Mouse (Mus musculus) midbrain, embryonic 12.5 days (tissue): ENCODE data around the gene Chrnd. TPM values are rescaled to one million over a fixed set of nuclear protein-coding genes. Genes with fewer than 3 reads are reported as not detected.

Experiments used
- ATAC-seq: fragments of 200-750 bp; cut with Nextera tagmentation; 2 replicates; pipeline ENCODE4 v1.8.0; 2017; ENCODE audit warnings: low read depth, moderate TSS enrichment, moderate library complexity; ENCODE audit not compliant: low FRiP score
- H3K27ac ChIP-seq: fragments of 300-500 bp; sonication (generic); replicated peaks from 2 replicates; pipeline ENCODE4 v1.5.1; 2016; ENCODE audit warnings: mild to moderate bottlenecking
- H3K27me3 ChIP-seq: fragments of 300-500 bp; sonication (generic); 2 replicates; pipeline ENCODE4 v1.6.1; 2016; ENCODE audit warnings: mild to moderate bottlenecking
- H3K36me3 ChIP-seq: fragments of 300-500 bp; sonication (generic); 2 replicates; pipeline ENCODE4 v1.6.1; 2016
- H3K4me1 ChIP-seq: fragments of 300-500 bp; sonication (generic); 2 replicates; pipeline ENCODE4 v1.6.1; 2016
- H3K4me2 ChIP-seq: fragments of 300-500 bp; sonication (generic); replicated peaks from 2 replicates; pipeline ENCODE4 v1.6.1; 2016; ENCODE audit warnings: mild to moderate bottlenecking, moderate library complexity
- H3K4me3 ChIP-seq: fragments of 300-500 bp; sonication (generic); 2 replicates; pipeline ENCODE4 v1.5.1; 2016; ENCODE audit warnings: mild to moderate bottlenecking
- H3K9ac ChIP-seq: fragments of 300-500 bp; sonication (generic); replicated peaks from 2 replicates; pipeline ENCODE4 v1.6.1; 2016; ENCODE audit warnings: mild to moderate bottlenecking, moderate library complexity
- H3K9me3 ChIP-seq: fragments of 300-500 bp; sonication (generic); 2 replicates; pipeline ENCODE4 v1.6.1; 2016; ENCODE audit warnings: mild to moderate bottlenecking
- WGBS: fragments of 180-500 bp; shearing (Covaris S2); methylation state at CpG from one replicate; pipeline ENCODE4 v1.1.7; 2016; 5-methylcytosine and 5-hydroxymethylcytosine counted together
- polyA plus RNA-seq: library from polyadenylated mRNA; unstranded; fragments of >200 nt; fragmentation: Nextera tagmentation; extraction: Ambion mirVana; gene quantifications from 2 replicates; pipeline ENCODE4 v1.2.1, GENCODE M21; 2016

Gene Chrnd
- not detected in 2 replicates for polyA plus RNA-seq

DNA sequence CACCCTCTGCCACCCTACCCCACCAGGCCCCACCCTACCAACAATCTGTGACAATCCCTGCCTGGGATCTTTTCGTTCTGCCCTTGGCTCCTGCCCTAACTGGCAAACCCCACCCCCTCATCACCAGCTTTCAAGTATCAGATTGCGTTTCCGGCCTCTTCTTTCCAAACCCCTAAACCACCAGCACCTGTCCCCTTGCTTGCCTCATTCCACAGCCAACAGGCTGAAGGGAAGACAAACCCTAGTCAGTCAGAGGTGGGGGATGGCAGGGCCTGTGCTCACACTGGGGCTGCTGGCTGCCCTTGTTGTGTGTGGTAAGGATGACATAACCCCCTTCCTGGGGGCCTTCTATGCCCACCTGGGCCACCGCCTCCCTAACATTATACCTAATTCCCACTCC lies at the start of gene Chrnd:
Gene Chrnd (plus strand): TSS at position 179 of the 400 bp plus-strand sequence.
- ATAC-seq, result no peak
- H3K9ac ChIP-seq, result no peak within 1 kb of the TSS
- no peaks in the 10 kb centered on the region for H3K36me3 ChIP-seq
- H3K4me3 ChIP-seq, result no peak within 1 kb of the TSS
- no peak within 1 kb of the TSS for H3K27ac ChIP-seq
- no peaks in the 10 kb centered on the region for H3K9me3 ChIP-seq
- WGBS, result 36% methylated on average over 4 of the region's 4 CpGs
- H3K27me3 ChIP-seq, result peaks cover 49% of the 10 kb centered on the region
- H3K4me1 ChIP-seq, result peaks cover 7% of the 10 kb centered on the region; the same call in 1 of the 2 replicates
- no peak within 1 kb of the TSS for H3K4me2 ChIP-seq

GRCm38 (mm10) chr1:87141550-87141949 lies 48.9 kb upstream of the Chrnd start:
- 88% methylated on average over 4 of the region's 4 CpGs for WGBS
- Histone ChIP-seq H3K4me1 (peaks cover 8% of the 10 kb centered on the region), H3K4me3 (no peak overlapping the region), H3K36me3 (no peaks in the 10 kb centered on the region), H3K9ac (no peak overlapping the region), H3K27me3 (no peaks in the 10 kb centered on the region), H3K4me2 (no peak overlapping the region), H3K27ac (no peak overlapping the region), H3K9me3 (no peaks in the 10 kb centered on the region)
- no peak for ATAC-seq

GRCm38 (mm10) chr1:87142456-87142855 lies 48.0 kb upstream of the Chrnd start:
- 68% methylated on average over 9 of the region's 9 CpGs for WGBS
- H3K4me2 ChIP-seq, result no peak overlapping the region
- no peaks in the 10 kb centered on the region for H3K36me3 ChIP-seq
- peak; percentile 34; the same call in 1 of the 2 replicates for ATAC-seq
- no peaks in the 10 kb centered on the region for H3K27me3 ChIP-seq
- no peak overlapping the region for H3K27ac ChIP-seq
- no peak overlapping the region for H3K9ac ChIP-seq
- H3K4me1 ChIP-seq, result peaks cover 8% of the 10 kb centered on the region
- no peak overlapping the region for H3K4me3 ChIP-seq
- H3K9me3 ChIP-seq, result no peaks in the 10 kb centered on the region

- WGBS, result 68% methylated on average over 10 of the region's 10 CpGs
- no peak for ATAC-seq
- H3K9me3 ChIP-seq, result no peaks in the 10 kb centered on the region
- no peak overlapping the region for H3K4me2 ChIP-seq
- H3K4me1 ChIP-seq, result peaks cover 8% of the 10 kb centered on the region
- no peak overlapping the region for H3K9ac ChIP-seq
- H3K36me3 ChIP-seq, result no peaks in the 10 kb centered on the region
- H3K4me3 ChIP-seq, result no peak overlapping the region
- 0 out of 2 replicates have a peak, but pooled peaks cover 3% of the 10 kb centered on the region for H3K27me3 ChIP-seq
- no peak overlapping the region for H3K27ac ChIP-seq
These were observed 47.3 kb upstream of the Chrnd start for GRCm38 (mm10) chr1:87143141-87143540.

- no peak overlapping the region for H3K9ac ChIP-seq
- 24% methylated on average over 13 of the region's 13 CpGs for WGBS
- H3K4me3 ChIP-seq, result no peak overlapping the region
- H3K27me3 ChIP-seq, result peaks cover 66% of the 10 kb centered on the region
- no peaks in the 10 kb centered on the region for H3K9me3 ChIP-seq
- H3K27ac ChIP-seq, result no peak overlapping the region
- no peaks in the 10 kb centered on the region for H3K36me3 ChIP-seq
- H3K4me1 ChIP-seq, result peaks cover 11% of the 10 kb centered on the region
- ATAC-seq, result no peak; the same call in 1 of the 2 replicates
- peak overlapping the region; percentile 21; the same call in 1 of the 2 replicates for H3K4me2 ChIP-seq
These were observed 41.0 kb upstream of the Chrnd start for GRCm38 (mm10) chr1:87149422-87149821.

DNA sequence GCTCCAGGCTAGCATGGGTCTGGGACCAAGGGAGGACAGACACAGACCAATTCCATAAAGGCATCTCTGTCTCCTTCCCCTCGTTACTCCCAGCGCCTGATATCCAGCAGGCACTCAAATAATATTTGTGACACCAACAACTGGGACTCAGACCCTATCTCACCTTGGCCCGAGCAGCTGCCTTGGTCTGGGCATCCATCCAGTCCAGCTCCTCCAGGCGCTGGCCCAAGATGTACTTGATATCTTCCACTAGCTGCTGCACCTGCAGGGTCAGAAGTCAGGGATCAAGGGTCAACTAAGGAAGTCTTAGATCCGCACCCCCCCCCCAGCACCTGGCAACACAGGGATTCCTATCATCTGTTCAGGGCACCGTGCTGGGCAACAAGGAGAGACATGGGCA lies 39.1 kb upstream of the Chrnd start:
- Histone ChIP-seq H3K9me3 (no peaks in the 10 kb centered on the region), H3K36me3 (no peaks in the 10 kb centered on the region), H3K27ac (no peak overlapping the region), H3K4me3 (no peak overlapping the region), H3K27me3 (peaks cover 85% of the 10 kb centered on the region), H3K9ac (no peak overlapping the region), H3K4me2 (no peak overlapping the region), H3K4me1 (peaks cover 18% of the 10 kb centered on the region)
- 87% methylated on average over 6 of the region's 6 CpGs for WGBS
- no peak for ATAC-seq

DNA sequence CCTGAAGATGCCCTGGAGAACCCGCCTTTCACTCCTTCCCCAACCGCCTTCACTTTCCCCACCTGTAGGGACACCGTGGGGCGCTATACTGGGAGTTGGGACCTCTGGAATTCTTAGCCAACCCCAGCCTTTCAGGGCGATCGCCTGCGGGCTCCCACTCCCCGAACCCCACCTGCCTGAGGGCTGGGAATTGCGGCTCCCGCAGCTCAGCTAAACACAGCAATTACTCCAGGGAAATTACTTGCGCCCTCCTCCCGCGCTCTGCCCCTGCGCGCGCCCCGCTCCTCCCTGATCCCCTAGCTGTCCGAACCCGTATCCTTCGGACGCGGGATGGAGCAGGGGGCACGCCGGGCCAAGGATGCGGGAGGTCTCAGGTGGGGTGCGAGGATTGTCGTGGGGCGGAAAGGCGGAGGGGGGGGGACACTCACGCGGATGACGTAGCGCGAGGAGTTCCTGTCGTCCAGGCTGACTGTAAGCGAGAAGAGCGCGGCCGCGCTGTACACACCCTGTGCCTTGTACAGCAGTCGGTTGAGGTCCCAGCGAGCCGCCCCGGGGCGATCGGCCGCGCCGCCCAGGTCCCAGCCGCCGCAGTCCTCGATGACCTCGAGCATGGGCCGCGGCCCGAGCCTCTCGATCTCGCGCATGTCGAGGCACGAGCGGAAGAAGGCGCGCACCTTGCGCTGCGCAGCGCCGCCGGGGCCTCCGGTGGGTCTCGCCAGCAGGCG lies 36.5 kb upstream of the Chrnd start:
- 0 out of 2 replicates have a peak overlapping the region, but pooled peaks have one; percentile 31 for H3K9ac ChIP-seq
- peaks cover 18% of the 10 kb centered on the region for H3K4me1 ChIP-seq
- peaks cover 100% of the 10 kb centered on the region for H3K27me3 ChIP-seq
- H3K27ac ChIP-seq, result no peak overlapping the region
- 1% methylated on average over 72 of the region's 72 CpGs for WGBS
- H3K36me3 ChIP-seq, result no peaks in the 10 kb centered on the region
- no peak for ATAC-seq
- H3K4me2 ChIP-seq, result peak overlapping the region; percentile 68
- H3K4me3 ChIP-seq, result peak overlapping the region; percentile 45
- H3K9me3 ChIP-seq, result no peaks in the 10 kb centered on the region

- Histone ChIP-seq H3K4me1 (peaks cover 18% of the 10 kb centered on the region), H3K9me3 (no peaks in the 10 kb centered on the region), H3K4me3 (peak overlapping the region; percentile 45), H3K9ac (0 out of 2 replicates have a peak overlapping the region, but pooled peaks have one; percentile 31), H3K36me3 (no peaks in the 10 kb centered on the region), H3K27ac (no peak overlapping the region), H3K4me2 (peak overlapping the region; percentile 68), H3K27me3 (peaks cover 98% of the 10 kb centered on the region)
- no peak for ATAC-seq
- 2% methylated on average over 56 of the region's 58 CpGs for WGBS
These were observed 35.8 kb upstream of the Chrnd start for GRCm38 (mm10) chr1:87154501-87155120.

DNA sequence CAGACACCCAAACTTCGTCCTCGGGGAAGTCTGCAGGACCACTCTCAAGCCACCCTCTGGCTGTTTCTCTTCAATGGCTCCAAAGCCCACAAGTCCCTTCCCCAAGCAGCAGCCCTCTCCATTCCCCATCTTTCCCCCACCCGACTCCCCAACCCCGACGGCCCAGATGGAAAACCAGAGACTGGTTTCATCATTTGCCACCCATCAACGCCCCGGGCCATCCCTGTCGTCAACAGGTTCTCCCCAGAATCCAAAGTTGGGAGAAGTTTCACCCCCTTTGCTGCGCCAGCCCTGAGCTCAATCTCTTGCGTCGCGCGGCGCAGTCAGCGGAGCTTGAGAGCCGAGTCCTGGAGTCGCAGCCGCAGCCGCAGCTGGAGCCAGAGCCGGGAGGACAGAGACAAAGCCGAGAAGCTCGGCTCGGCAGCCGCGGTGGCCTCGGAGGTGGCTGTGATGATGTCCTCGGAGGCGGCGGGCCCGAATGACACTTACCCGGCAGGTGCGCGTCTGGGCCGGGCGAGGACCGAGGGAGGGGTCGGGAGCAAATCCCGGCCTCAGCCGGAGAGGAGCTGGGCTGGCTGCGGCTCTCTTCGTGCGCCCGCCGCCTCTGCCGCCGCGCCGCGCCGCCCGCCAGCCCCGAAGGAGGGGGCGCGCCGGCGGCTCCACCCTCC lies 34.7 kb upstream of the Chrnd start:
- Histone ChIP-seq H3K27ac (no peak overlapping the region), H3K27me3 (peaks cover 95% of the 10 kb centered on the region), H3K9ac (peak overlapping the region; percentile 50), H3K4me2 (peak overlapping the region; percentile 68), H3K4me3 (peak overlapping the region; percentile 45), H3K9me3 (no peaks in the 10 kb centered on the region), H3K36me3 (no peaks in the 10 kb centered on the region), H3K4me1 (peaks cover 18% of the 10 kb centered on the region)
- WGBS, result 2% methylated on average over 49 of the region's 56 CpGs
- ATAC-seq, result peak; percentile 44

DNA sequence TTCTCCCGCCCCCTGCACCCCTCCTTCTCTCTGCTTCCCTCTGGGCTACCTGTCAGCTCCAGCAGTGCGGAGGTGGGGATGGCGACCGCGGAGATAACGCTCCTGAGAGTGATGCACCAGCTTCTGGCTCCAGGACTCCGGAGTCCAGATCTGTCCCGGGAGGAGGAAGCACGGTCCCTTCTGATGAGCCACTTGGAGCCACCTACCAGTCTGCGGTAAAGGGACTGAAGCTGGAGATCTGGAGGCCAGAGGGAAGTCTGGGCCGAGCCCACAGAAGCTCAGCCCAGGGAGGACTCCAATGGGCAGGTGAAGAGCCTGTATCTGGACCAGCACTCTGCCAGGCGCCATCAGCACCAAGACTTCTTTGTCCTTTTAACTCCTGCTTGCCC lies 34.2 kb upstream of the Chrnd start, which contains the start of gene Ecel1:
Gene Ecel1 (minus strand): TSS at position 323 of the 389 bp plus-strand sequence.
- no peak within 1 kb of the TSS for H3K27ac ChIP-seq
- WGBS, result 6% methylated on average over 7 of the region's 12 CpGs
- peak within 1 kb of the TSS; percentile 68 for H3K4me2 ChIP-seq
- peak within 1 kb of the TSS; percentile 45 for H3K4me3 ChIP-seq
- peak within 1 kb of the TSS; percentile 50 for H3K9ac ChIP-seq
- no peaks in the 10 kb centered on the region for H3K36me3 ChIP-seq
- peaks cover 91% of the 10 kb centered on the region for H3K27me3 ChIP-seq
- H3K9me3 ChIP-seq, result no peaks in the 10 kb centered on the region
- peaks cover 18% of the 10 kb centered on the region for H3K4me1 ChIP-seq
- peak; percentile 13; the same call in 1 of the 2 replicates for ATAC-seq

- Histone ChIP-seq H3K36me3 (no peaks in the 10 kb centered on the region), H3K27ac (no peak overlapping the region), H3K4me1 (peaks cover 10% of the 10 kb centered on the region), H3K9ac (no peak overlapping the region), H3K4me2 (no peak overlapping the region), H3K4me3 (no peak overlapping the region), H3K27me3 (peaks cover 65% of the 10 kb centered on the region), H3K9me3 (no peaks in the 10 kb centered on the region)
- WGBS, result 68% methylated on average over 3 of the region's 3 CpGs
- ATAC-seq, result no peak
These were observed 31.0 kb upstream of the Chrnd start for GRCm38 (mm10) chr1:87159396-87159795.
